In genomic region chr16:44631357-44632053, GRCm38 (mm10) we compare ENCODE assay signal across 11 mouse cellular contexts.
DNase-seq lines count a peak whose midpoint lies in the region; ATAC-seq lines count a peak whose summit lies in the region.
"Had no signal": no experiment of that assay in that cellular context is flagged by ENCODE, and none has a peak within 500 bp of the region (broad histone marks: within the 10 kb centered on the region; RNA-seq: fewer than 3 reads in every experiment).

No protein-coding gene starts in this region.

- ATAC-seq in hindbrain, embryonic 12.5 days (ENCODE audit: low FRiP score), result no peak
- no peak for ATAC-seq in hindbrain, embryonic 13.5 days (ENCODE audit: low FRiP score)
- ATAC-seq in embryonic facial prominence, embryonic 12.5 days (ENCODE audit: insufficient number of reproducible peaks, insufficient read depth, low FRiP score, low TSS enrichment), result no peak
- ATAC-seq in intestine, embryonic 15.5 days, result no peak
- ATAC-seq in frontal cortex, adult (ENCODE audit: low TSS enrichment), result no peak

- no peaks in the 10 kb centered on the region for H3K36me3 ChIP-seq in hindbrain, embryonic 12.5 days
- H3K36me3 ChIP-seq in hindbrain, embryonic 13.5 days, result no peaks in the 10 kb centered on the region
- no peaks in the 10 kb centered on the region for H3K36me3 ChIP-seq in embryonic facial prominence, embryonic 12.5 days
- H3K36me3 ChIP-seq in intestine, embryonic 15.5 days, result no peaks in the 10 kb centered on the region
- H3K36me3 ChIP-seq: G1E had no signal

- DNase-seq in cerebellum, postnatal 25 days, result peak; percentile 29 to 36
- no peak for DNase-seq in thymus, postnatal 0 days (ENCODE audit: low spot score)
- DNase-seq: adrenal gland, adult 2 months; spleen, adult 18-20 months had no signal

- peak overlapping the region; percentile 77 for H3K27ac ChIP-seq in hindbrain, embryonic 12.5 days
- H3K27ac ChIP-seq in hindbrain, embryonic 13.5 days, result no peak overlapping the region
- H3K27ac ChIP-seq in embryonic facial prominence, embryonic 12.5 days, result peak overlapping the region; percentile 97
- peak overlapping the region; percentile 80 for H3K27ac ChIP-seq in intestine, embryonic 15.5 days

- no peak overlapping the region for H3K9ac ChIP-seq in hindbrain, embryonic 12.5 days
- H3K9ac ChIP-seq in hindbrain, embryonic 13.5 days, result no peak overlapping the region
- H3K9ac ChIP-seq in embryonic facial prominence, embryonic 12.5 days, result no peak overlapping the region
- H3K9ac ChIP-seq in intestine, embryonic 15.5 days, result no peak overlapping the region

- H3K4me2 ChIP-seq in hindbrain, embryonic 12.5 days (replicated peaks), result no peak overlapping the region
- no peak overlapping the region for H3K4me2 ChIP-seq in hindbrain, embryonic 13.5 days
- no peak overlapping the region for H3K4me2 ChIP-seq in embryonic facial prominence, embryonic 12.5 days (replicated peaks)
- H3K4me2 ChIP-seq in intestine, embryonic 15.5 days (replicated peaks), result no peak overlapping the region

- peaks cover 23% of the 10 kb centered on the region for H3K4me1 ChIP-seq in hindbrain, embryonic 12.5 days
- H3K4me1 ChIP-seq in hindbrain, embryonic 13.5 days (replicated peaks), result peaks cover 26% of the 10 kb centered on the region
- H3K4me1 ChIP-seq in embryonic facial prominence, embryonic 12.5 days, result peaks cover 46% of the 10 kb centered on the region
- H3K4me1 ChIP-seq in intestine, embryonic 15.5 days (replicated peaks), result peaks cover 30% of the 10 kb centered on the region

- no peak overlapping the region for H3K4me3 ChIP-seq in hindbrain, embryonic 12.5 days
- no peak overlapping the region for H3K4me3 ChIP-seq in hindbrain, embryonic 13.5 days
- no peak overlapping the region for H3K4me3 ChIP-seq in embryonic facial prominence, embryonic 12.5 days
- H3K4me3 ChIP-seq in intestine, embryonic 15.5 days (replicated peaks), result no peak overlapping the region
- H3K4me3 ChIP-seq: megakaryocyte, embryonic 14.5 days had no signal

- no peaks in the 10 kb centered on the region for H3K9me3 ChIP-seq in hindbrain, embryonic 12.5 days (replicated peaks)
- no peaks in the 10 kb centered on the region for H3K9me3 ChIP-seq in hindbrain, embryonic 13.5 days
- no peaks in the 10 kb centered on the region for H3K9me3 ChIP-seq in embryonic facial prominence, embryonic 12.5 days
- no peaks in the 10 kb centered on the region for H3K9me3 ChIP-seq in intestine, embryonic 15.5 days
- H3K9me3 ChIP-seq: G1E; megakaryocyte, embryonic 14.5 days had no signal

- 71% methylated on average over 4 of the region's 4 CpGs for WGBS in hindbrain, embryonic 12.5 days
- 77% methylated on average over 4 of the region's 4 CpGs for WGBS in hindbrain, embryonic 13.5 days
- WGBS in embryonic facial prominence, embryonic 12.5 days, result 43% methylated on average over 4 of the region's 4 CpGs
- WGBS in intestine, embryonic 15.5 days, result 47% methylated on average over 4 of the region's 4 CpGs

- H3K27me3 ChIP-seq in hindbrain, embryonic 12.5 days, result no peaks in the 10 kb centered on the region
- no peaks in the 10 kb centered on the region for H3K27me3 ChIP-seq in hindbrain, embryonic 13.5 days
- no peaks in the 10 kb centered on the region for H3K27me3 ChIP-seq in embryonic facial prominence, embryonic 12.5 days
- H3K27me3 ChIP-seq in intestine, embryonic 15.5 days (replicated peaks), result no peaks in the 10 kb centered on the region
